Mouse (Mus musculus) lung, postnatal 4 days (tissue): Measurements from ENCODE around the gene Utp11.

ENCODE experiments used
- DNase-seq, 2 experiments: peaks; one replicate each; pipeline ENCODE4 v3.0.0; 2021

Utp11 gene

GRCm38 (mm10) chr4:124703881-124704796 lies 10.7 kb upstream of the Utp11 start:
- peak; percentile 36 to 40 for DNase-seq

- peak in 1 of 2 experiments; percentile 26 for DNase-seq
These were observed 10.0 kb upstream of the Utp11 start for GRCm38 (mm10) chr4:124703406-124703805.

- DNase-seq: no peak
These were observed 8.5 kb upstream of the Utp11 start for GRCm38 (mm10) chr4:124701916-124702315.

DNA sequence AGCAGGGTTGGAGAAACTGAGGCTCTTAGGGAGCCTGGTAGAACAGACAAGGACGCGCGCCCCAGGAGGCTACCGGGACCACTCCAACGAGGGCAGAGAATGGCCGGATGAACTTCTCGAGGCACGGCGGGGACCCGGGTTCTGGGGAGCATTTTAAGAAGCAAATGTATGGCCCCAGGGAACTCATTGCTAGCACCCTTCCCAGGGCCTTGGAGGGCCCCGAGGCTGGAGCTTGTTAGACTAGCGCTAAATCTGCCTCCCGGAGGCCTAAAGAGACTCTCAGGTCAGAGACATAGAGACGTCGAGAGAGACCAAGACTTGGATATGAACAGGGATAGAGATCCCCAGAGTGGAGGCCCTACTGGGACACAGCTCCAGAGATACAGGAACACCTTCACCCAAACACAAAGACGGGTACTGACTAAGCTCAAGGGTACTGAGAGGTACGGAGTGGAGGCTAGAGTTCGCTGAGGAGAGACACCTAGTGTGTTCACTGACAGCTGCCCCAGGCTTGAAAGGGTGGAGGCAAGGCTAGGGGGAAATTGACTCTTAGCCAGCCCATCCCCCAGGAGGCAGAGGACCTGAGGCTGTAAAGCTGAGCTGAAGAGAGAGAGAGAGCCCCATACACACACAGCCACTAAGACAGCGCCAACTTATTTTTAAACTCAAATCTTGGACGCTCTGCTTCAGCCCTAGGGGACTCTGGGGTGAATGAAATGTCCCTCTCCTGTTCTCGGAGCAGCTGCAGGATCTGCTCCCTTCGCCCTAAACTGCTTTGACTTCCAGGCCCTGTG lies 7.8 kb upstream of the Utp11 start:
- peak; percentile 46 to 50 for DNase-seq

DNA sequence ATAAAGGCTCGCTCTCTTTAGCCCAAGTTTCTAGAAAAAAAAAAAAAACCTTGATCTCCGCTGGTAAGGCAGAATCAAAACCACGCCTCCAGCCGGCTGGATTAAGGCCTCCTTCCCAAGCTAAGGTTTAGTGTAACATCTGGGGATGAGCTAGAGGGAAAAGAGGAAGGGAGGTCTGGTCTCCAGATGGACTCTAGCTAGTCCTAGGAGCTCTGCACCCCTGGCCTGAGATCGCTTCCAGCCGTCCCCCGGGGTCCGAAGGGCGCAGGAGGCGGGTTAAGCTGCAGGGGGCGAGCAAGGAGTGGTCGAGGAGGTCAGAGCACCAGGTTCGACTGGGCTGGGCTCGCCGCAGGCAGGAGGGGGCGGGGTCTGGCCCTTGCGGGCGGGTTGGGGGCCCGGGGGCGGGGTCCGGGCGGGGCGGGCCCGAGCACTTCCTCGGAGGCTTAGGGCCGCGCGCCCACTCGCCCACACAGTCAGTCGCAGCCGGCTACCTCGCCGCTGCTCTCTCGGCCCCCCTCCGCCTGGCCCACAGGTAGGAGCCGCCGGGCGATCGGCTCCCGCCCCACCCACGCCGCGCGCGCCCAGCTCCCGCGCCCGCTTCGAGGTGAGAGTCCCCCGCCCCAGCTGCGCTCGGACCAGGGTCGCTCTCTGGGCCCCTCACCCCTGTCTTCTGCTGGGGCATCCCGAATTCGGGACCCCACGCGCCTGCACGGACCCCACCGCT lies 7.0 kb upstream of the Utp11 start, which contains the start of gene Fhl3:
TSS of gene Fhl3 (plus strand) at position 454 of the 724 bp plus-strand sequence.
- DNase-seq: peak; percentile 77 to 80

- DNase-seq: no peak
These were observed 6.4 kb upstream of the Utp11 start for GRCm38 (mm10) chr4:124699791-124700190.

DNA sequence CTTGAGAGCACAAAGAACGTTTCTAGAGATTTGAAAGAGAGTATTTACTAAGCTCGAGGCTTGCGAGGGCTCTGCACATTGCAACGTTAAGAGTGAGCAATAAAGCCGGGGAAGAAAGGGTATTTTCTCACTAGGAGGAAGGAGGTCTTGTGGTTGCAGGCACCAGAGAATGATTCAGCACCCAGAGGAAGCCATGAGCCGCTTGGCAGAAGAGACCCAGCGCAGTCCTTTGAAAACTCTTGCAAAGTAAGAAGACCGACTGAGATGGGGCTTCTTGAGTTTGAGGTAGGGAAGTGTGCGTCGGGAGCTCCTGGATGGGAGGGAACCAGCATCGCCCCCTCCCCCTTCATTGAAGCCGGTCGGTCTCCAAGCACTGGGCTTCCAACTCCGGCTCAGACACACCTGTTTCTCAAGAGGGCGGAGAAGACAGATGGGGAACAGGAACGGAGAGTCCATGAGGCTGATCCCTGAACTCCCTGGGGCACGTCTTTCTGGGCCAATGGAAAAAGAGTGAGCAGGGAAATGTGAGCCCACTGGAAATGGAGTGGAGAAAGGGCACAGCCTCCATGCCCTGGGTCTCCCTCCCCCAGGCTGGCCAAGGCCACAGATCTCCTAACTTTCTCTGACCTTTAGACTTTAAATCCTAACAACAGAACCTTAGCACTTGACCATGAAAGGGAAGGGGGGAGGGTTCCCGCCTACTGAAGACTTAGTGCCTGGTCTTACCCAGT lies 2.6 kb upstream of the Utp11 start:
- DNase-seq: no peak

GRCm38 (mm10) chr4:124694572-124694971 lies 1.2 kb upstream of the Utp11 start:
- DNase-seq: no peak

GRCm38 (mm10) chr4:124692416-124692861 lies 961 bp downstream of the Utp11 start:
- peak in 1 of 2 experiments; percentile 31 for DNase-seq

DNA sequence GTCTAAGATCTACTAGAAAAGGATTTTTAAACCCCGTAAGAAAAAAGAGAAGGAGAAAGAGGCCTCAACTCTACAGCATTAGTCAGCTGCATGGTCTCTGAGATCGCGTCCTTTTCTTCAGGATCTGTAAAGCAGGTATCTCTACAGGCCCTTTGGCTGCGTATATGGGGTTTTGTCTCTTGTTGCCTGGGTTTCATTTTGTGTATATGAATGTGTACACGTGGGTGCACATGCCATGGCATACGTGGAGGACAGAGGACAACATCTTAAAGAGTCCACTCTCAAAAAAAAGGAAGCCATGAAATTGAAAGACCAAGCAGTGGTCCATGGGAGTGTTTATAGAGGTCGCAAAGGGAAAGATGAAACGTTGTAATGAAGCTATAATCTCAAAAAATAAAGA lies 1.9 kb downstream of the Utp11 start:
- DNase-seq: no peak

DNA sequence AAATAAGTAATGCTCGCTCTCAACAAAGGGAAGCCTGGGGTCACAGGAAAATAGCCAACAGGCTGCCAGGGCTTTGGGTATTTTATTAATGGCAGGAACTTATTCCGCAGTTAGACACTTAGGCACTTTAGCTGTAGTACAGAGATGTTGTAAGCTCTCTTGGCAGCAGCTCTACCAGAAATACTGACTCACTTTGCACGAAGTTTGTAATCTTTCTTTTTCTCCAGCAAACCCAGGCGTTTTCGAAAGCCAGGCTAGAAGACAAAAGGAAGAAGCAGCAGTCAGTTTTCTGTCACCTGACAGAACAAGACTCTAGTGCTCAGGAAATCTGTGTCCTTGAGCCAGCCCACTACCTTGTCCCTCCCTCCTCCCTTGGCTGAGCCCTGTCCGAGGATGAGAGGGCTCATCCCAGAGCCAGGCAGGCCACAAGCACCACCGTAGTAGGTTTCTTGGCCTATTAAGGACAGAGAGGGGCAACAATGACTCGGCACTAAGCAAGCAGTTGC lies 7.5 kb downstream of the Utp11 start:
- peak in 1 of 2 experiments; percentile 52 for DNase-seq

- no peak for DNase-seq
These were observed 7.9 kb downstream of the Utp11 start for GRCm38 (mm10) chr4:124685453-124685852.

DNA sequence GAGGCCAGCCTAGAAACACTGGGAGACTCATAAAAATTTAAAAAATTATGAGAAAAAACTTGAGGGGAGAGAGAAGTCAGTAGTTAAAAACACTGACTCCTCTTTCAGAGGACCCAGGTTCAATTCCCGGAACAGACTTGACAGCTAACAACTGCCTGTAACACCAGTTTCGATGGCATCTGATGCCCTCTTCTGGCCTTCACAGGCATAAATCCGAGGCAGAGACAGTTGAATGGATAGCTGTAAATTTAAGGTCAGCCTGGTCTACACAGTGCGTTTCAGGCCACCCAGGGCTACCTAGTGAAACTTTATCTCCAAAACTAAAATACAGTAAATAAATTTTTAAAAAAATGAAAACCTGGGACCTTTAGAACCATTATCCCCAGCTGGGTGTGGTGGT lies 8.4 kb downstream of the Utp11 start:
- DNase-seq: no peak

- DNase-seq: no peak
These were observed 9.9 kb downstream of the Utp11 start for GRCm38 (mm10) chr4:124683474-124683873.

- DNase-seq: no peak
These were observed 11.1 kb downstream of the Utp11 start for GRCm38 (mm10) chr4:124682270-124682669.

DNA sequence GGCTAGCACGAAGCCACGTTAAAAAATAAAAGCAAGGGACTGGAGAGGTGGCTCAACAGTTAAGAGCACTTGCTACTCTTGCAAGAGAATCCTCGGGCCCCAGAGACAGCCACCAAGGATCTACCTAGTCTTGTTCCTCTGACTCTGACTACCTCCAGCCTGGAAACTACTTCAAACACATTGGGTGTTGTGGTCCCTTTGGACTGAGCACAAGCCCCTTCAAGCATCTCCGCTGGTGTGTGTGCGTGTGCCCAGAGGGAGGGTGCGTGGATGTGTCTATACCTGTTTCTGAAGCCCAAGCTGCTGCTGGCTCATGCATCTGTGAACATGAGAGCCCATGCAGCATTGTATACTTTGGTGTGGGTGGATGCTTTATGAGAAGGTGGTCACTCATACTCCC lies 17.4 kb downstream of the Utp11 start:
- no peak for DNase-seq

DNA sequence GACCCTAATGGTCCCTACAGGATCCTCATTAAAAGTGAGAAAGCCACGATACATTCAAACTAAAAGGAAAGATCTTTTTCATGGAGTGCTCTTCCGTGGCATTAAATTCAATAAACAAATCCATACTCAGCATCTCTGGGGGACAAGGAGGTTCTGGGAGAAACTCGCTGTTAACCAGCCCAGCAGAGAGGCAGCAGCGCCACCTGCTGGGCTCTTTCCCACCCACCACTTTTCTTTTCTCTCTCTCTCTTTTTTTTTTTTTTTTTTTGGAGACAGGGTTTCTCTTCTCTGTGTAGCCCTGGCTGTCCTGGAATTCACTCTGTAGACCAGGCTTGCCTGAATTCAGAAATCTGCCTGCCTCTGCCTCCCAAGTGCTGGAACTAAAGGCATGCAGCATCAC lies 18.4 kb downstream of the Utp11 start:
- peak; percentile 61 to 64 for DNase-seq

- no peak for DNase-seq
These were observed 18.9 kb downstream of the Utp11 start for GRCm38 (mm10) chr4:124674334-124675032.

GRCm38 (mm10) chr4:124672347-124673320 lies 20.8 kb downstream of the Utp11 start:
- no peak for DNase-seq

DNA sequence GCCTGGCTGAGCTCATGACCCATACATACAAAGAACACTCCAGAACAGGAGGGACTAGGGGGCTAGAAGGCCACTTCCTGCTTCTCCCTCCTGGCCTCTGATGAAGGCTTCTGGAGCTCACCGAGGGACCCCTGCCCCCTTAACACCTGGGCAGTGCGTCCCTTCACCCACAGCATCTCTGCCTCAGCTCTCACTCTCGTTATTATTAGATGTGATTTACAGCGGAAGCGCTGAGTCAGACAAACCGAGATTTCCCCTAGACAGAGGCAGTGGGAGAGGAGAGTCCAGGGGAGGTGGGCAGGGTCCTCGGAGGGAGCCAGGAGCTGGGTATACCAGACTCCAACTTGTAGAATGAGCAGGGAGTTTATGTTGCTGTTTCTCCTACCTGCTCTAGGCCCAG lies 21.8 kb downstream of the Utp11 start:
- no peak for DNase-seq
